Mouse (Mus musculus) thymus, postnatal 14 days (tissue): Measurements from ENCODE around the gene Farp1.
A peak's percentile ranks its signal among the peaks of the same experiment; 100 is the strongest.

ENCODE experiments used
- DNase-seq: peaks from one replicate; pipeline ENCODE4 v3.0.0; 2021

Gene Farp1

GRCm38 (mm10) chr14:121322150-121322549 is 287.1 kb downstream of the Farp1 start:
- no peak for DNase-seq

GRCm38 (mm10) chr14:121322641-121323040 is 287.6 kb downstream of the Farp1 start:
- DNase-seq: no peak

GRCm38 (mm10) chr14:121324521-121325330 is 289.7 kb downstream of the Farp1 start:
- peak; percentile 15 for DNase-seq

- DNase-seq: no peak
These were observed 291.4 kb downstream of the Farp1 start for GRCm38 (mm10) chr14:121326432-121326831.

GRCm38 (mm10) chr14:121328878-121329277 is 293.9 kb downstream of the Farp1 start:
- DNase-seq: no peak

GRCm38 (mm10) chr14:121329401-121330089 is 294.5 kb downstream of the Farp1 start:
- DNase-seq: no peak

GRCm38 (mm10) chr14:121330090-121330408 is 295.0 kb downstream of the Farp1 start:
- no peak for DNase-seq
